Mouse (Mus musculus) liver, embryonic 13.5 days (tissue): ENCODE data around the gene Rraga. TPM values are rescaled to one million over a fixed set of nuclear protein-coding genes. Genes with fewer than 3 reads are reported as not detected.
"Not testable (repeated sequence)": the region's sequence is repeated elsewhere in the genome, so short reads cannot be mapped to it uniquely, and the experiment has no call there.

Source experiments
- ATAC-seq: fragments of 200-750 bp; cut with Nextera tagmentation; 2 replicates; pipeline ENCODE4 v1.8.0; 2017; ENCODE audit warnings: low read depth, mild to moderate bottlenecking, moderate number of reproducible peaks, moderate library complexity
- DNase-seq: peaks from one replicate; pipeline ENCODE4 v3.0.0; 2022
- H3K27ac ChIP-seq: fragments of 300-500 bp; sonication (generic); 2 replicates; pipeline ENCODE4 v1.5.1; 2015; ENCODE audit warnings: moderate library complexity, mild to moderate bottlenecking, inconsistent platforms
- H3K27me3 ChIP-seq: fragments of 300-500 bp; sonication (generic); 2 replicates; pipeline ENCODE4 v1.6.1; 2015; ENCODE audit warnings: mild to moderate bottlenecking, inconsistent platforms
- H3K36me3 ChIP-seq: fragments of 300-500 bp; sonication (generic); 2 replicates; pipeline ENCODE4 v1.6.1; 2015; ENCODE audit warnings: mild to moderate bottlenecking, inconsistent platforms
- H3K4me1 ChIP-seq: fragments of 300-500 bp; sonication (generic); replicated peaks from 2 replicates; pipeline ENCODE4 v1.6.1; 2015; ENCODE audit warnings: inconsistent platforms
- H3K4me2 ChIP-seq: fragments of 300-500 bp; sonication (generic); 2 replicates; pipeline ENCODE4 v1.6.1; 2015; ENCODE audit warnings: inconsistent platforms, mild to moderate bottlenecking, moderate library complexity
- H3K4me3 ChIP-seq: fragments of 300-500 bp; sonication (generic); replicated peaks from 2 replicates; pipeline ENCODE4 v1.5.1; 2015; ENCODE audit warnings: mild to moderate bottlenecking, inconsistent platforms
- H3K9ac ChIP-seq: fragments of 300-500 bp; sonication (generic); 2 replicates; pipeline ENCODE4 v1.6.1; 2015; ENCODE audit warnings: mild to moderate bottlenecking, inconsistent platforms
- H3K9me3 ChIP-seq: fragments of 300-500 bp; sonication (generic); replicated peaks from 2 replicates; pipeline ENCODE4 v1.6.1; 2016; ENCODE audit warnings: inconsistent platforms
- WGBS: fragments of 180-500 bp; shearing (Covaris S2); methylation state at CpG from one replicate; pipeline ENCODE4 v1.1.7; 2015; ENCODE audit not compliant: insufficient replicate concordance; 5-methylcytosine and 5-hydroxymethylcytosine counted together
- polyA plus RNA-seq: library from polyadenylated mRNA; unstranded; fragments of >200 nt; fragmentation: Nextera tagmentation; extraction: Ambion mirVana; gene quantifications from 2 replicates; pipeline ENCODE4 v1.2.1, GENCODE M21; 2015

Gene Rraga
- polyA plus RNA-seq, 1 experiment from 2014 or later, result 31.5 TPM

DNA sequence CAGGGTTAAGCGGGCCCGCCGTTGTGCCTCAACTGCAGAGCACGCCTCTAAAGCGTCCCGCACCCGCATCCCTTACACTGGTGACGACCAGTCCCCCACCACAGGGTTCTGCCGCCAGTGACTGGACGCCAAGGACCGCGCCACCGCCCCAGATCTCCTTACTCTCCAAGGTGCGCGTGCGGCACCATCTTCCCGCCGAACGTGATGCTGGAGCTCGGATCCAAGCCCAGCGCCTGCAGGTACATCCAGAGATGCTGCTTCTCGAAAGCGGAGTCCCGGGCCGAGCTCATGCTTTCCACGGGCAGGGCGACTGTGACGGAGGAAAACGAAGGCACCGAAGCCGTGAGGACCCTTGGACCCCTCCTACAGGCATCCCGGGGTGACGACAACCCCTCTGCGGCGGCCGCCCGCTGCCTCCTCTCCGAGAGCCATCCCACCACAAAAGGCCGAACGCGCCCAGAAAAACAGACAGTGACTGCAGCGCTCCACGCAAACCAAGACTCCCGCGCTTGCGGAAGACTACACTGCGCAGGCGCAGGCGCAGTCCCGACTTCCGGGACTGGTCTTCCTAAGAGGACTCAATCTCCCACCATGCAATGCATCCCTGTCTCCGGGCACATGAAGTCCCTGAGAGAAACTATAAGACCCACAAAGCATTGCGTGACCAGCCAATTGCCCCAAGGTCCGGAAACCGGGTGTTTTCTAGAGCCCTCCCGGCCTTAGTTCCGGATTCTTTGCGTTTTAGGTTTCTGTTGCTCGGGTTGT, 36.2 kb downstream of the Rraga start, which contains the start of gene Haus6:
TSS of gene Haus6 (minus strand) at position 532 of the 765 bp plus-strand sequence.
- ATAC-seq (peak; percentile 100), DNase-seq (peak; percentile 90)
- H3K27ac ChIP-seq, result peak within 1 kb of the TSS; percentile 86
- peak within 1 kb of the TSS; percentile 82 for H3K4me2 ChIP-seq
- peaks cover 13% of the 10 kb centered on the region for H3K36me3 ChIP-seq
- H3K4me1 ChIP-seq, result peaks cover 27% of the 10 kb centered on the region
- WGBS, result under 1% methylated on average over 59 of the region's 59 CpGs
- H3K9ac ChIP-seq, result peak within 1 kb of the TSS; percentile 94
- no peaks in the 10 kb centered on the region for H3K9me3 ChIP-seq
- H3K4me3 ChIP-seq, result peak within 1 kb of the TSS; percentile 97
- no peaks in the 10 kb centered on the region; the same call in 1 of the 2 replicates for H3K27me3 ChIP-seq

DNA sequence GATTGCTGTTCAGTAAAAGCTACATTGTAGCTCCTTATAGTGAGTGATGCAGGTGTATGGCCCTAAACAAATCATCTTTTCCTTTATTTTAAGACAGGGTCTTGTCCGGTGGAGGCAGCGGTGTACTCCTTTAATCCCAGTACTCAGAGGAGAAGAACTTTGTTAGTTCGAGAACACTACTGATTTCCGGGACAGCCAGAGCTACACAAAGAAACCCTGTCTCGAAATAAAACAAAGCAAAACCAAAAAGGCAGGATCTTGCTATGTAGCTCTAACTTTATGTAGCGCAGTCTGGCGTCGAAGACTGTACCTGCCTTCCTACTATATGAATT, 36.8 kb downstream of the Rraga start:
- Histone ChIP-seq H3K27ac (peak overlapping the region; percentile 66), H3K4me1 (peaks cover 27% of the 10 kb centered on the region), H3K4me2 (peak overlapping the region; percentile 82), H3K9me3 (no peaks in the 10 kb centered on the region), H3K9ac (peak overlapping the region; percentile 56), H3K27me3 (no peaks in the 10 kb centered on the region; the same call in 1 of the 2 replicates), H3K4me3 (peak overlapping the region; percentile 97), H3K36me3 (peaks cover 9% of the 10 kb centered on the region)
- no peak for ATAC-seq
- DNase-seq, result no peak
- WGBS, result 27% methylated on average over 8 of the region's 8 CpGs

DNA sequence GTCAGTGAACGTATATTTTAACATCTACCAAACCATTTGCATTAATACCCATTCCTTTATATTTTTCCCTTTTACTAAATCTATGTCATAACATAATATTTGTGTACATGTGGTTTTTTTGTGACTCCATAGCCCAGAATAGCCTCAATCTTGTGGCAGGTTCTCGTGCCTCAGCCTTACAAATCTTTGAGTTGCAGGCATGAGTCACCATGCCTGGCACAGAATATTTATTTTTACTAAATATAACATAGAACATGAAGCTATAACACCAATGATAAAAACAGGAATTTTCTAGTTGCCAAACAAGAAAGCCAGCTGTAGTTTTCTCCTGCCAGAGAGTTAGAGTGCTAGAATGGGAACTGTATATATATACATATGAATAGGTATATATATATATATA, 45.0 kb downstream of the Rraga start:
- no peaks in the 10 kb centered on the region for H3K27me3 ChIP-seq
- H3K9me3 ChIP-seq, result no peaks in the 10 kb centered on the region
- H3K9ac ChIP-seq, result no peak overlapping the region
- whole genome bisulfite sequencing, result 55% methylated on average over 2 of the region's 2 CpGs
- no peaks in the 10 kb centered on the region for H3K36me3 ChIP-seq
- H3K4me1 ChIP-seq, result no peaks in the 10 kb centered on the region
- H3K27ac ChIP-seq, result no peak overlapping the region
- H3K4me3 ChIP-seq, result no peak overlapping the region
- ATAC-seq (no peak), DNase-seq (no peak)
- no peak overlapping the region for H3K4me2 ChIP-seq

DNA sequence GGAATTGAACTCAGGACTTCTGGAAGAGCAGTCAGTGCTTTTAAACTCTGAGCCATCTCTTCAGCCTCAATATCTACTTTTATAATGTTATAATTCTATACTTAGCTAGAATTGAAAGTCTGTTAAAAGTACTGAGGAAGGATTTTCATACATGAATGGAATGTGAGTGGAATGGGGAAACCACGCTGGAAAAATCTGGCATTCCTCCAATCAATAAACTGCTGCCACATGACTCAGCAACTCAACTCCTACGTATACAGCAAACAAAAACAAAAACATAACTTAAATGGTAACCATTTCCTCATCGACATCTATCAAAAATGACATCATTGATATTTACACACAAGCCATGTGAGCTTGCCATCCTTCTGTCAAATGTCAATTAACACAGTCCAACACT, 46.6 kb downstream of the Rraga start:
- H3K4me1 ChIP-seq, result no peaks in the 10 kb centered on the region
- no peaks in the 10 kb centered on the region for H3K9me3 ChIP-seq
- 63% methylated on average over 3 of the region's 3 CpGs for WGBS
- H3K4me3 ChIP-seq, result no peak overlapping the region
- no peak overlapping the region for H3K4me2 ChIP-seq
- no peak overlapping the region for H3K27ac ChIP-seq
- no peak for DNase-seq
- H3K9ac ChIP-seq, result no peak overlapping the region
- ATAC-seq, result no peak
- no peaks in the 10 kb centered on the region for H3K36me3 ChIP-seq
- H3K27me3 ChIP-seq, result no peaks in the 10 kb centered on the region

DNA sequence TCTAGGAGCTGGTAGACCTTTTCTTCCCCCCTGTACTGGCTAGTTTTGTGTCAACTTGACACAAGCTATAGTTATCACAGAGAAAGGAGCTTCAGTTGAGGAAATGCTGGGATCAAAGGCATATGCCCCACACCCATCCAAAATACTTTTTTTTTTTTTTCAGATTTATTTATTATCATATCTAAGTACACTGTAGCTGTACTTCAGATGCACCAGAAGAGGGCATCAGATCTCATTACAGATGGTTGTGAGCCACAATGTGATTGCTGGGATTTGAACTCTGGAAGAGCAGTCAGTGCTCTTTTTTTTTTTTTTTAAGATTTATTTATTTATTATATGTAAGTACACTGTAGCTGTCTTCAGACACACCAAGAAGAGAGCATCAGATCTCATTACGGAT, 47.1 kb downstream of the Rraga start:
- not testable (repeated sequence) for H3K27me3 ChIP-seq, H3K27ac ChIP-seq, DNase-seq, H3K4me3 ChIP-seq, ATAC-seq, H3K4me1 ChIP-seq, H3K9ac ChIP-seq, H3K9me3 ChIP-seq, H3K4me2 ChIP-seq, H3K36me3 ChIP-seq
- WGBS, result 70% methylated on average over 1 of the region's 1 CpGs

DNA sequence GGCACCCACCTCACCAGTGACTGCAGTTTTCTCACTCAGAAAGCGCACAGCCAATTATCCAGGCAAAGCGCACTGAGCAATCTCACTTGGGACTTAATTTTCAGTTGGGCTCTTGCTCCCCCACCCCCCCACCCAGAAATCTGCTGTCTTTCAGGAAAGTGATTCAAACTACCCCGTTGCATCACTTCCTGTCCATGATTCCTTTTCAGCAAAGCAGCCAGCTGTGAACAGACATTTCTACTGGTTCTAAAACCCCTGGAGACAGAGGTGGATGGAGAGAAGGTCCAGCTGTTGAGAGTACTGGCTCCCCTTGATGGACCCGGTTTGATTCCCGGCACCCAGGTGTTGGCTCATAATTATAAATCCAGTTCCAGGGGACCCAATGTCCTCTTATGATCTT, 50.0 kb downstream of the Rraga start:
- WGBS, result 68% methylated on average over 5 of the region's 5 CpGs
- H3K4me3 ChIP-seq, result no peak overlapping the region
- ATAC-seq (no peak), DNase-seq (no peak)
- H3K4me1 ChIP-seq, result no peaks in the 10 kb centered on the region
- H3K4me2 ChIP-seq, result no peak overlapping the region
- H3K9ac ChIP-seq, result no peak overlapping the region
- H3K27ac ChIP-seq, result no peak overlapping the region
- no peaks in the 10 kb centered on the region for H3K36me3 ChIP-seq
- no peaks in the 10 kb centered on the region for H3K9me3 ChIP-seq
- no peaks in the 10 kb centered on the region for H3K27me3 ChIP-seq

DNA sequence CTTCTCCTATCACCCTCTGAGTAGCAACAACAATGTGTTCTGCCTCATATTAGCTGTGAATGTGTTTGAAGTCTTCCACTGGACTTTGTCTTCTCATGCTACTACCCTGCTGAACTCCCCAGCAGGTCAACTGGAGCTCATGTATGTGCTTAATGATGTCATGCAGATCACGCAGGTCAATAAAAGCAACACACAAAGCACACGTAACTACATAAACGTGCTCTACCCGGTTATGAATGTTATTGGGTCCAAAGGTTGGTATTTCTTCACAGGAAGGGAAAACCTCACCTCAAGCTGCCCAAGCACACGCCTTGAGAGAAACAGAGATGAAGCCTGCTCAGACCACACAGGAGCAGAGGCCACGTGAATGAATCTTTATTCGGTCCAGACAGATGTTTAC, 51.0 kb downstream of the Rraga start:
- not testable (repeated sequence) for H3K9ac ChIP-seq, H3K9me3 ChIP-seq, H3K4me1 ChIP-seq, H3K27ac ChIP-seq, H3K4me2 ChIP-seq, H3K36me3 ChIP-seq, ATAC-seq, DNase-seq, H3K27me3 ChIP-seq, H3K4me3 ChIP-seq
- WGBS, result 73% methylated on average over 7 of the region's 7 CpGs

Other genes with a start within 250 kb of the Rraga start
- not detected in 2 replicates for gene Saxo1, start 17.3 kb upstream of the Rraga start, polyA plus RNA-seq
- gene Haus6, start 36.4 kb downstream of the Rraga start, polyA plus RNA-seq, result 14.3 and 18.6 TPM in 2 replicates
- gene Plin2, start 94.4 kb downstream of the Rraga start, polyA plus RNA-seq, result 144 and 148 TPM in 2 replicates
- gene Dennd4c, start 172.9 kb downstream of the Rraga start, polyA plus RNA-seq, result 1.5 and 2.6 TPM in 2 replicates